Mouse (Mus musculus) bone marrow macrophage, adult 2 months (primary cell): ENCODE measurements at regions not wholly inside any gene's neighbourhood (a gene's known extent, or its start where the extent isn't known, plus 50 kb on each side); places are given as distances from the start of the nearest gene placed in this dataset.

ENCODE experiments used
- H3K27ac ChIP-seq: 2 replicates; pipeline ENCODE4 v1.5.1; 2012; ENCODE audit warnings: low read depth, low read length; ENCODE audit not compliant: insufficient read depth
- H3K4me1 ChIP-seq: 2 replicates; pipeline ENCODE4 v1.6.1; 2012; ENCODE audit warnings: low read length; ENCODE audit not compliant: control insufficient read depth, insufficient read depth
- H3K4me3 ChIP-seq: 2 replicates; pipeline ENCODE4 v1.5.1; 2012; ENCODE audit warnings: mild to moderate bottlenecking, low read length, moderate library complexity; ENCODE audit not compliant: insufficient read depth
- CTCF ChIP-seq: IDR thresholded peaks from 2 replicates; pipeline ENCODE4 v1.5.1; 2012; ENCODE audit warnings: low read depth, mild to moderate bottlenecking, low read length, moderate library complexity
- POLR2A ChIP-seq: IDR thresholded peaks from 2 replicates; pipeline ENCODE4 v1.6.1; 2012; ENCODE audit warnings: mild to moderate bottlenecking, low read depth, low read length, borderline replicate concordance

GRCm38 (mm10) chr15:85634322-85635141 is 52.3 kb upstream of the Wnt7b start:
- TF ChIP-seq POLR2A (no peak), CTCF (no peak)
- Histone ChIP-seq H3K4me1 (peaks cover 5% of the 10 kb centered on the region; the same call in 1 of the 2 replicates), H3K4me3 (peak overlapping the region; percentile 79)

GRCm38 (mm10) chr15:85635425-85635824 is 53.2 kb upstream of the Wnt7b start:
- Histone ChIP-seq H3K27ac (0 out of 2 replicates have a peak overlapping the region, but pooled peaks have one; percentile 95), H3K4me3 (peak overlapping the region; percentile 79), H3K4me1 (peaks cover 5% of the 10 kb centered on the region; the same call in 1 of the 2 replicates)
- no peak for TF ChIP-seq CTCF
- no peak for TF ChIP-seq POLR2A

More at GRCm38 (mm10) chr15:85634322-85635141, 52.3 kb upstream of the Wnt7b start:
- peak overlapping the region; percentile 95 for H3K27ac ChIP-seq

GRCm38 (mm10) chr15:85639566-85639965 is 57.3 kb upstream of the Wnt7b start:
- H3K27ac ChIP-seq, result no peak overlapping the region
- no peak overlapping the region for H3K4me3 ChIP-seq
- TF ChIP-seq CTCF, result no peak
- peaks cover 3% of the 10 kb centered on the region; the same call in 1 of the 2 replicates for H3K4me1 ChIP-seq

GRCm38 (mm10) chr15:85641120-85642080 is 59.1 kb upstream of the Wnt7b start:
- Histone ChIP-seq H3K4me1 (no peaks in the 10 kb centered on the region; the same call in 1 of the 2 replicates), H3K4me3 (no peak overlapping the region), H3K27ac (no peak overlapping the region)
- TF ChIP-seq CTCF (no peak), POLR2A (no peak)

- H3K4me3 ChIP-seq, result 0 out of 2 replicates have a peak overlapping the region, but pooled peaks have one; percentile 44
- no peak overlapping the region for H3K27ac ChIP-seq
These were observed 63.1 kb upstream of the Wnt7b start for GRCm38 (mm10) chr15:85645396-85645795.

GRCm38 (mm10) chr15:85645971-85646638 is 63.8 kb upstream of the Wnt7b start:
- H3K4me1 ChIP-seq, result no peaks in the 10 kb centered on the region; the same call in 1 of the 2 replicates

More at GRCm38 (mm10) chr15:85645396-85645795, 63.1 kb upstream of the Wnt7b start:
- no peak for TF ChIP-seq CTCF
- no peak for TF ChIP-seq POLR2A
- no peaks in the 10 kb centered on the region; the same call in 1 of the 2 replicates for H3K4me1 ChIP-seq

GRCm38 (mm10) chr15:85646639-85647277 is 64.5 kb upstream of the Wnt7b start:
- Histone ChIP-seq H3K27ac (no peak overlapping the region), H3K4me1 (no peaks in the 10 kb centered on the region; the same call in 1 of the 2 replicates), H3K4me3 (no peak overlapping the region)
- TF ChIP-seq CTCF (no peak), POLR2A (no peak)

More at GRCm38 (mm10) chr15:85645971-85646638, 63.8 kb upstream of the Wnt7b start:
- peak overlapping the region; percentile 44 for H3K4me3 ChIP-seq
- no peak overlapping the region for H3K27ac ChIP-seq
- no peak for TF ChIP-seq POLR2A
- no peak for TF ChIP-seq CTCF

GRCm38 (mm10) chr15:85647593-85647992 is 65.3 kb upstream of the Wnt7b start:
- Histone ChIP-seq H3K27ac (no peak overlapping the region), H3K4me3 (no peak overlapping the region), H3K4me1 (peaks cover 2% of the 10 kb centered on the region)
- no peak for TF ChIP-seq CTCF

- Histone ChIP-seq H3K4me3 (no peak overlapping the region), H3K27ac (no peak overlapping the region), H3K4me1 (peaks cover 11% of the 10 kb centered on the region)
- no peak for TF ChIP-seq POLR2A
- no peak for TF ChIP-seq CTCF
These were observed 68.0 kb upstream of the Wnt7b start for GRCm38 (mm10) chr15:85650241-85650640.
